Mouse (Mus musculus): Measurements from ENCODE around the gene Itfg2. TPM values are rescaled to one million over a fixed set of nuclear protein-coding genes. Genes with fewer than 3 reads are reported as not detected.

The Itfg2 gene
- polyA plus RNA-seq, 1 experiment from 2014 or later, result 27.2 TPM

DNA sequence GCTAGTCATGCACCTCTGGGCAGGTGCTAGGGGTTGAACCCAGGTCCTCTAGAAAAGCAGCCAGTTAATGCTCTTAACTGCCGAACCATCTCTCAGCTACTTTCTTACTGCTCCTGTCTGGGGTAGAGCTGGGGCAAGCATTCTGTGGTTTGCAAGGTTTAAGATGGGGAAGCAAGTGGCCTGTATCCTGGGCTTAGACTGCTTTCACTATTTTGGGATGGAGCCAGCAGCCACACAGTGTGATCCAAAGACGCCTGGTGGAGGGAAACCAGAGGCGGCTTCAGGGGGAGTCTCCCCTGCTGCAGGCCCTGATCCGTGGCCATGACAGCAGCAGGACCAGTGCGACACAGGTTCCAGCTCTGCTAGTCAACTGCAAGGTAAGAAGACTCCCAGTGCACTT is 20.0 kb downstream of the Itfg2 start:
- DNase-seq (ENCODE audit: low spot score, missing footprints) (no peak), ATAC-seq (ENCODE audit: low FRiP score) (no peak)
- no peaks in the 10 kb centered on the region for H3K9me3 ChIP-seq (ENCODE audit: control insufficient read depth, low read length)
- H3K27ac ChIP-seq (ENCODE audit: low read depth, low read length), result no peak overlapping the region
- H3K27me3 ChIP-seq (ENCODE audit: control insufficient read depth, insufficient read depth, low read length), result no peaks in the 10 kb centered on the region
- H3K4me3 ChIP-seq (ENCODE audit: low read depth, low read length), result no peak overlapping the region
- no peak overlapping the region for H3K9ac ChIP-seq (ENCODE audit: low read length)
- peaks cover 14% of the 10 kb centered on the region for H3K36me3 ChIP-seq (ENCODE audit: control insufficient read depth, insufficient read depth, low read length)
- no peaks in the 10 kb centered on the region for H3K4me1 ChIP-seq (ENCODE audit: control insufficient read depth, insufficient read depth, low read length)
- no peak overlapping the region for H3K4me2 ChIP-seq
- WGBS, result 56% methylated on average over 5 of the region's 5 CpGs

DNA sequence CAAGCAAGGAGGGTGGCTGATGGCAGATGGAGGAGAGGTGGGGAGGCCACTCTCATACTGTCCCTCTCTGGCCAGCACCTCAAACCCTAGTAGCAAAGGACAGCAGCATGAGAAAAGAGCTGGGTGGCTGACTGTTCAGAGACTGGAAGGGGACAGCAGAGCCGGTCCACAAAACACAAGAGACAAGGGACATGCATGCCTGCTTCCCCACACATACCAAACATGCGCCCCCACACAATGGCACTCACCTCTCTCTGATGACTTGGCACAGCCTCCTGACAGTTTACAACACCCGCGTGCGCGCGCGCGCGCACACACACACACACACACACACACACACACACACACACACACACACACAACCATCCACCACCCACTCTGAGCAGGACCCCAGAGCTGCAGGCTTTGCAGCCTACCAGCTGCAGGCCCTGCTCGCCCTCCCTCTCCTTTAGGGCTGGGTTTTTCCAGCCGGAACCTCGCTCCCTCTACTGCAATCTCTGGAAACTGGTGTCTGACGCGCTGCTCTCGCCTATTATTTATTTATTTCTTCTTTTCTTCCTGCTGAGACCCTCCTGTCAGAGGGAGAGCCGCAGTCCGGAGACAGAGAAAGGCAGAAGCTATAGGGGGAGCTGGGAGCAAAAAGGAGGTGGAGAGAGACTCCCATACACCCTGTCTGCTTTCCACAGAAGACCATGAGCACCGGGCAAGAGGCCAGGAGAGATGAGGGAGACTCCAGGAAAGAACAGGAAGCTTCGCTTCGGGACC is 25.1 kb downstream of the Itfg2 start:
- no peaks in the 10 kb centered on the region for H3K9me3 ChIP-seq (ENCODE audit: control insufficient read depth, low read length)
- H3K4me1 ChIP-seq (ENCODE audit: control insufficient read depth, insufficient read depth, low read length), result no peaks in the 10 kb centered on the region
- H3K27me3 ChIP-seq (ENCODE audit: control insufficient read depth, insufficient read depth, low read length), result no peaks in the 10 kb centered on the region
- no peak overlapping the region for H3K4me2 ChIP-seq
- peak; percentile 78 for ATAC-seq (ENCODE audit: low FRiP score)
- no peaks in the 10 kb centered on the region for H3K36me3 ChIP-seq (ENCODE audit: control insufficient read depth, insufficient read depth, low read length)
- 53% methylated on average over 21 of the region's 21 CpGs for WGBS
- no peak overlapping the region for H3K4me3 ChIP-seq (ENCODE audit: low read depth, low read length)
- no peak for DNase-seq (ENCODE audit: low spot score, missing footprints)
- no peak overlapping the region; the same call in 1 of the 2 replicates for H3K9ac ChIP-seq (ENCODE audit: low read length)
- H3K27ac ChIP-seq (ENCODE audit: low read depth, low read length), result no peak overlapping the region

DNA sequence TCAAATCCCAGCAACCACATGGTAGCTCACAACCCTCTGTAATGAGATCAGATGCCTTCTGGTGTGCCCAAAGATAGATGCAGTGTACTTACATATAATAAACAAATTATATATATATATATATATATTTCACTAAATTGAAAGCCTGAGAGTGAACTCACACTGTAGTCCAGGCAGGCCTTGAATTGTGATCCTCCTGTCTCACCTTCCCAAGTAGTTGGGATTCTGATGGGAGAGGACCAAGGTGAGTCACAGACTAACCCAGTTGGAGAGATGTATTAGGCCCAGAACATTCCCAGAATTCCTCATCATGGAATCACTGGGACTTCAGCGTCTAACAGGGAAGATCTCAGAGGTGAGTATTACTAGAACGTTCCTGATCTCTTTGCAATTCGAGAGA is 25.7 kb downstream of the Itfg2 start, which contains the start of gene Nrip2:
TSS of gene Nrip2 (plus strand) at position 301 of the 400 bp plus-strand sequence.
- WGBS, result 81% methylated on average over 3 of the region's 3 CpGs
- Histone ChIP-seq H3K27ac (ENCODE audit: low read depth, low read length) (no peak within 1 kb of the TSS), H3K4me3 (ENCODE audit: low read depth, low read length) (no peak within 1 kb of the TSS)

DNA sequence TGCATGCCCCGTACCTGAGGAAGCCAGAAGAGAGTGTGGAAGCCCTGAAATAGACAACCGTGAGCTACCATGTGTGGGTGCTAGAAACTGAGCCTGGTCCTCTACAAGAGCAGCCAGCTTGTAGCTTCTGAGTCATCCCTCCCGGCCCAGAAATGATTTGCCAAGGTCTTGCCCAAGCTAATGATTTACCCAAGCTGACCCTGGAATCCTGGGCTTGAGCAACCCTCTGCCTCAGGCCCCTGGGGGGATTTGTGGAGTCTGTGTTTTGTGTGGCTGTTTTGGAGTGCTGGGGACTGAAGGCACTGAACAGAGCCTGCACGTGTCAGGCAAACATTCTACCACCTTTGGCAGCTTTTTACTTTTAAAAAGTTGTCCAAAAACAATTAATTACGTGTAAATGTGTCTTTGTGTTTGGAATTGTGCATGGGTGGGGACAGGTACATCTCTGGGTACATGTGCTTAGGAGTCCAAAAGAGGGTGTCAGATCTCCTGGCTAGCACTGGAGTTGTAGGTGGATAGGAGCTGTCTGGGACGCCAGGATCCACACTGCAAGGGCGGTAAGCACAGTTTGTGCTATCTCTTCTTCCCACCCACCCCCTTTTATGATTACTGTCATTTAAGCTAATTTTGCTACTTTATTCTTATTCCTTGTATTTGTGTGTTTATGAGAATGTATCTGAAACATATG is 27.0 kb downstream of the Itfg2 start:
- 83% methylated on average over 7 of the region's 7 CpGs for WGBS
- H3K4me2 ChIP-seq, result no peak overlapping the region

More for the DNA sequence above, 25.7 kb downstream of the Itfg2 start, which contains the start of gene Nrip2:
- Histone ChIP-seq H3K36me3 (ENCODE audit: control insufficient read depth, insufficient read depth, low read length) (no peaks in the 10 kb centered on the region), H3K9ac (ENCODE audit: low read length) (no peak within 1 kb of the TSS; the same call in 1 of the 2 replicates), H3K9me3 (ENCODE audit: control insufficient read depth, low read length) (no peaks in the 10 kb centered on the region), H3K4me1 (ENCODE audit: control insufficient read depth, insufficient read depth, low read length) (no peaks in the 10 kb centered on the region), H3K4me2 (no peak within 1 kb of the TSS), H3K27me3 (ENCODE audit: control insufficient read depth, insufficient read depth, low read length) (no peaks in the 10 kb centered on the region)
- no peak for DNase-seq (ENCODE audit: low spot score, missing footprints)
- ATAC-seq (ENCODE audit: low FRiP score), result no peak

DNA sequence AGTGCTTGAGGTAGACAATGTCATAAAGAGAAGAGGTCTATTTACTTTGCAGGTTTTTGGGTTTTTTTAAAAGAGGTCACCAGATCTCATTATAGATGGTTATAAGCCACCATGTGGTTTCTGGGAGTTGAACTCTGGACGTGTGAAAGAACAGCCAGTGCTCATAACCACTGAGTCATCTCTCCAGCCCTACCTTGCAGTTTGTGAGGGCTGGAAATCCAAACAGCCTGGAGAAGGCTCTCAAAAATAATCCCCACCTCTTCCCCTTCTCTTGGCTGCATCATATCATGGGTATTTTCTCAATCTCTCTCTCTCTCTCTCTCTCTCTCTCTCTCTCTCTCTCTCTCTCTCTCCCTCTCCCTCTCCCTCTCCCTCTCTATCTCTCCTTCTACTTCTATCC is 34.0 kb downstream of the Itfg2 start:
- Histone ChIP-seq H3K9me3 (ENCODE audit: control insufficient read depth, low read length) (no peaks in the 10 kb centered on the region), H3K27me3 (ENCODE audit: control insufficient read depth, insufficient read depth, low read length) (no peaks in the 10 kb centered on the region)
- WGBS, result 57% methylated on average over 1 of the region's 1 CpGs

More for the DNA sequence above, 27.0 kb downstream of the Itfg2 start:
- Histone ChIP-seq H3K4me3 (ENCODE audit: low read depth, low read length) (no peak overlapping the region), H3K9ac (ENCODE audit: low read length) (no peak overlapping the region), H3K4me1 (ENCODE audit: control insufficient read depth, insufficient read depth, low read length) (no peaks in the 10 kb centered on the region), H3K27ac (ENCODE audit: low read depth, low read length) (no peak overlapping the region), H3K9me3 (ENCODE audit: control insufficient read depth, low read length) (no peaks in the 10 kb centered on the region), H3K27me3 (ENCODE audit: control insufficient read depth, insufficient read depth, low read length) (no peaks in the 10 kb centered on the region), H3K36me3 (ENCODE audit: control insufficient read depth, insufficient read depth, low read length) (no peaks in the 10 kb centered on the region)
- ATAC-seq (ENCODE audit: low FRiP score), result no peak
- no peak for DNase-seq (ENCODE audit: low spot score, missing footprints)

DNA sequence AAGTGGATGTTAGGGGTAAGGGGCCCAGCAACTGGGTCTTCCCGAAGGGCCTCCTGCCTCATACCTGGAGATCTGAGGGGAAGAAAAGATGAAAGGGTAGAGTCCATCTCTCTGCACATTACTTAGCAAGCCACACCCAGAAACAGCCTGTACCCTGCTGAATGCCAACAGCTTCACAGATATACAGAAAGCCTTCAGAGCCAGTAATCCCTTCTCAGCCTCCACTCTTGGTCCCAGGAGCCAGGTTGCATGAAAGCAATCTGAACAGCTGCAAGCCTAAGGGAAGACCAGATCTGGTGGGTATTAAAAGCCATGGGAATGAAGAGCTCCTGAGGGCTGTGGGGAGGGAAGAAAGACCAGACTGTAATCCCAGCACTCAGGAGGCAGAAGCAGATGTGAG is 35.5 kb downstream of the Itfg2 start:
- WGBS, result 86% methylated on average over 1 of the region's 1 CpGs
- Histone ChIP-seq H3K4me3 (ENCODE audit: low read depth, low read length) (no peak overlapping the region), H3K4me1 (ENCODE audit: control insufficient read depth, insufficient read depth, low read length) (no peaks in the 10 kb centered on the region), H3K27ac (ENCODE audit: low read depth, low read length) (no peak overlapping the region), H3K4me2 (no peak overlapping the region), H3K27me3 (ENCODE audit: control insufficient read depth, insufficient read depth, low read length) (no peaks in the 10 kb centered on the region), H3K36me3 (ENCODE audit: control insufficient read depth, insufficient read depth, low read length) (no peaks in the 10 kb centered on the region), H3K9me3 (ENCODE audit: control insufficient read depth, low read length) (no peaks in the 10 kb centered on the region), H3K9ac (ENCODE audit: low read length) (no peak overlapping the region)
- ATAC-seq (ENCODE audit: low FRiP score) (no peak), DNase-seq (ENCODE audit: low spot score, missing footprints) (peak; percentile 81)

More for the DNA sequence above, 34.0 kb downstream of the Itfg2 start:
- Histone ChIP-seq H3K36me3 (ENCODE audit: control insufficient read depth, insufficient read depth, low read length) (no peaks in the 10 kb centered on the region), H3K4me3 (ENCODE audit: low read depth, low read length) (no peak overlapping the region), H3K27ac (ENCODE audit: low read depth, low read length) (no peak overlapping the region), H3K4me1 (ENCODE audit: control insufficient read depth, insufficient read depth, low read length) (no peaks in the 10 kb centered on the region), H3K4me2 (no peak overlapping the region), H3K9ac (ENCODE audit: low read length) (no peak overlapping the region)
- DNase-seq (ENCODE audit: low spot score, missing footprints) (peak; percentile 21), ATAC-seq (ENCODE audit: low FRiP score) (no peak)

DNA sequence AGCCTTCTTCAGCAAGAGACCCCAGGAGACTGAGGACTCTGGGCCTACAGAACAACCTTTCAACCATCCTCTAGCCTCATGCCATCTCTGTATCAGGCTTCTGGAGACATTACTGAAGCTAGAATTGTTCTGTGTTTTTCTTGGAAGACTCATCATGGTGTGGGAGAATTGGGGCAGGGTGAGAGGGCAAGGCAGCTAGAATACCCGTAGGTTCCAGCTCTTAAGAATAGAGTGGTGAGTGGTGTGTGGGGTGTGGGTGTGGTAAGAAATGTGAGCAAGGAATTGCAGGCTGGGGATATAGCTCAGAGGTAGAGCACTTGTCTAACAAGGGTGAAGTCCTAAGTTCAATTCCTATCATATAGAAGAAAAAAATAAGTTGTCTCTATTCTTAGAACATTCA is 39.7 kb downstream of the Itfg2 start:
- H3K27ac ChIP-seq (ENCODE audit: low read depth, low read length), result no peak overlapping the region
- no peaks in the 10 kb centered on the region for H3K9me3 ChIP-seq (ENCODE audit: control insufficient read depth, low read length)
- no peaks in the 10 kb centered on the region for H3K4me1 ChIP-seq (ENCODE audit: control insufficient read depth, insufficient read depth, low read length)
- ATAC-seq (ENCODE audit: low FRiP score) (no peak), DNase-seq (ENCODE audit: low spot score, missing footprints) (peak; percentile 26)
- H3K4me2 ChIP-seq, result no peak overlapping the region
- no peak overlapping the region for H3K9ac ChIP-seq (ENCODE audit: low read length)
- no peaks in the 10 kb centered on the region for H3K27me3 ChIP-seq (ENCODE audit: control insufficient read depth, insufficient read depth, low read length)
- no peaks in the 10 kb centered on the region for H3K36me3 ChIP-seq (ENCODE audit: control insufficient read depth, insufficient read depth, low read length)
- H3K4me3 ChIP-seq (ENCODE audit: low read depth, low read length), result no peak overlapping the region
- WGBS, result 90% methylated on average over 1 of the region's 1 CpGs

DNA sequence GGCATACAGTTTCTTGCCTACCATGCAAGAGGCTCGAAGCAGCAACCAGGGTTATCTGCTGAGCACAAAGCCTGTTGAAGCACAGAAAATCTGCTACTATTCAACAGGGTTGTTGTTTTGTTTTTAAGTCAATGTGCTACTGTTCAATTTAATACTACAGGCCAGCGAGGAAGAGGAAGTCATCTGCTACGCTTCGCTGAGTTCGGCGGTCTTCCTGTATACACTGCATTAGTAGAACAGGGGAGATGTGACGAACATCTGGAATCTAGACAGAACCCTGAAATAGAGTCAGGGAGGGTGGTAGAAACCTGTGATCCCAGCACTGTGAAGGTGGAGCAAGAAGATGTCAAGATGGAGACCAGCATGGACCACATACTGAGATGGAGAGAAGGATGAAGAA is 41.0 kb downstream of the Itfg2 start:
- 81% methylated on average over 7 of the region's 7 CpGs for WGBS
- Histone ChIP-seq H3K27ac (ENCODE audit: low read depth, low read length) (no peak overlapping the region), H3K4me1 (ENCODE audit: control insufficient read depth, insufficient read depth, low read length) (no peaks in the 10 kb centered on the region), H3K36me3 (ENCODE audit: control insufficient read depth, insufficient read depth, low read length) (no peaks in the 10 kb centered on the region), H3K27me3 (ENCODE audit: control insufficient read depth, insufficient read depth, low read length) (no peaks in the 10 kb centered on the region), H3K4me3 (ENCODE audit: low read depth, low read length) (no peak overlapping the region), H3K4me2 (no peak overlapping the region), H3K9me3 (ENCODE audit: control insufficient read depth, low read length) (no peaks in the 10 kb centered on the region), H3K9ac (ENCODE audit: low read length) (no peak overlapping the region)
- ATAC-seq (ENCODE audit: low FRiP score) (no peak), DNase-seq (ENCODE audit: low spot score, missing footprints) (no peak)

DNA sequence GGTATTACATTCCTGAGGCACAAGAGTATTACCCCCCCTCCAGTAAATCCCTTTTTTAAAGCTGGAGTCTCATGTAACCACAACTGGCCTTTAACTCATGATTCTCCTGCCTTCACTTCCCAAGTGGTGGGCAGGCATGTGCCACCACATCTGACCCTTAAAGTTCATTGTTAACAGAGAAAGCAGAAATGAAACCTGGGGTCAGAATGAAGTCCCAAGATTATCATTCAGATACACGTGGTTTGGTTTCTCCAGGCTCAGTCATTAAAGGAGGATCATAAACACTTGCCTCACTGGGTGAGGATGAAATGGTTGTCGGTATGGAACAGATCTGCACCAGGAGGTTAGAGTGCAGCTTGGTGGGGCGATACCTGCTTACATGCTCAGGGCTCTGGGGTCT is 43.5 kb downstream of the Itfg2 start:
- Histone ChIP-seq H3K9me3 (ENCODE audit: control insufficient read depth, low read length) (no peaks in the 10 kb centered on the region), H3K27me3 (ENCODE audit: control insufficient read depth, insufficient read depth, low read length) (no peaks in the 10 kb centered on the region), H3K36me3 (ENCODE audit: control insufficient read depth, insufficient read depth, low read length) (no peaks in the 10 kb centered on the region), H3K4me3 (ENCODE audit: low read depth, low read length) (no peak overlapping the region), H3K4me2 (no peak overlapping the region), H3K9ac (ENCODE audit: low read length) (no peak overlapping the region), H3K4me1 (ENCODE audit: control insufficient read depth, insufficient read depth, low read length) (no peaks in the 10 kb centered on the region), H3K27ac (ENCODE audit: low read depth, low read length) (no peak overlapping the region)
- DNase-seq (ENCODE audit: low spot score, missing footprints), result no peak
- WGBS, result 74% methylated on average over 3 of the region's 3 CpGs
- no peak for ATAC-seq (ENCODE audit: low FRiP score)
